Mouse (Mus musculus): ENCODE results near the gene Pkdrej. TPM values are rescaled to one million over a fixed set of nuclear protein-coding genes. Genes with fewer than 3 reads are reported as not detected.

Gene Pkdrej
- polyA plus RNA-seq, 1 experiment = not detected

DNA sequence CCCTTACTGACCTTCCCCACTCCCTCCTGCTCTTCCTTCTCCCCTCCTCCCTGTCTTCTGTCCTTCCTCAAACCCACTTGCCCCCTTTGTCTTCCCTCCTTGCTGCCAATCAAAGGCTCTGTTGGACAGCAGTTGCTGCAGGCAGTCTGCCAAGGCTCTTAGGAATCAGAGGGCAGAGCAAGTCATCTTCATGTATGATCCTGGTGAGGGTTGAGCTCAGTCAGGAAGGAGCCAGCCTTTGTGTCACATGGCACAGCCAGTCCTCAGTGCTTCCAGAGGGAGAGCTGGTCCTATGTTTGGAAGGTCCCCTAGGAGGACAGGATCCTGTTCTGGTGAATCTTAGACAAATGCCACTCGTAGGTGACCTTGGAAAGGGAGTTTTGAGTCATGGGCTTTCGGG lies 18.6 kb downstream of the Pkdrej start:
- Histone ChIP-seq H3K9me3 (ENCODE audit: control insufficient read depth, low read length) (no peaks in the 10 kb centered on the region), H3K4me3 (replicated peaks) (no peak overlapping the region), H3K36me3 (ENCODE audit: control insufficient read depth) (peaks cover 10% of the 10 kb centered on the region), H3K27me3 (ENCODE audit: control insufficient read depth) (no peaks in the 10 kb centered on the region; the same call in 1 of the 2 replicates), H3K4me1 (ENCODE audit: control insufficient read depth) (no peaks in the 10 kb centered on the region)
- no peak for TF ChIP-seq TAL1 (IDR thresholded peaks at IDR 0.05; ENCODE audit: low read length)
- no peak for TF ChIP-seq GATA1 (IDR thresholded peaks at IDR 0.05; ENCODE audit: low read length)

DNA sequence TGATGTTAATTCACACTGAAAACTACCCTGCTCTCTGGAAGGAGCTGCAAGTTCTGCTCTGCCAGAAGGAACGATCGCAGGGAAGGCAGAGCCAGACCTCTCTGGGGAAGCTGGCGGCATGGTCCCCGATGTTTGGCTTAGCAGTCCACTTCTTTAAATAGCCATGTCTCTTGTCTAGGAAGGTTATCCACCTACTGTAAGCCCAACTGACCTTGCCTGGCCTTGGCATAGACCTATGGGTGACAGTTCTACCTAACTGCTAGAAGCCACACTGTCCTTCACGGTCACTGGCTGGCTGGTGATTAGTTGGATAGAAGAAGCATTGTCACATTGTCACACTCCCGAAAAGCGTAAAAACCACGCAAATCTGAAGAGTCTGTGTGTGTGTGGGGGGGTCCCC lies 22.9 kb downstream of the Pkdrej start:
- no peaks in the 10 kb centered on the region for H3K9me3 ChIP-seq (ENCODE audit: control insufficient read depth, low read length)

DNA sequence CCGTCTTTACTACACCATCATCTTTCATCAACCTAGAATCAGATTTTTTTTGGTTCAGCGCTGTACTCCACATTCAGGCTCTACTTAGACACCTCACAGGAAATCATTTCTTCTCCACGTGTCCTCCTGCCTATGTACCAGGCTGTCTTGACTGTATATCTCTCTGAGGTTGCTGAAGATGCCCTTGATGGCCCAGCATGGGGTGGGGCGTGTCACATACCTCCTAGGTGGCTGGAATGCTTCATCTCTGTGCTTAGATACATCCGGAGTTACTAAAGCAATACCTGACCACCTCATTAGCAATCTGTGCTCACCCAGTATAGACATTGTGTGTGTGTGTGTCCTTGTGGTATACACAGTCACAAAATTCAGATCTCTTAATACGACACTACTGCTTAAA lies 26.0 kb downstream of the Pkdrej start:
- H3K4me3 ChIP-seq (replicated peaks) = no peak overlapping the region
- H3K36me3 ChIP-seq (ENCODE audit: control insufficient read depth) = no peaks in the 10 kb centered on the region; the same call in 1 of the 2 replicates
- H3K27me3 ChIP-seq (ENCODE audit: control insufficient read depth) = no peaks in the 10 kb centered on the region
- no peaks in the 10 kb centered on the region for H3K9me3 ChIP-seq (ENCODE audit: control insufficient read depth, low read length)
- TF ChIP-seq GATA1 (IDR thresholded peaks at IDR 0.05; ENCODE audit: low read length) (no peak), TAL1 (IDR thresholded peaks at IDR 0.05; ENCODE audit: low read length) (no peak)
- H3K4me1 ChIP-seq (ENCODE audit: control insufficient read depth) = no peaks in the 10 kb centered on the region

More for the DNA sequence above, 22.9 kb downstream of the Pkdrej start:
- H3K27me3 ChIP-seq (ENCODE audit: control insufficient read depth) = no peaks in the 10 kb centered on the region; the same call in 1 of the 2 replicates
- no peak overlapping the region for H3K4me3 ChIP-seq (replicated peaks)
- peaks cover 2% of the 10 kb centered on the region; the same call in 1 of the 2 replicates for H3K36me3 ChIP-seq (ENCODE audit: control insufficient read depth)
- H3K4me1 ChIP-seq (ENCODE audit: control insufficient read depth) = no peaks in the 10 kb centered on the region
- no peak for TF ChIP-seq GATA1 (IDR thresholded peaks at IDR 0.05; ENCODE audit: low read length)
- TF ChIP-seq TAL1 (IDR thresholded peaks at IDR 0.05; ENCODE audit: low read length) = no peak

DNA sequence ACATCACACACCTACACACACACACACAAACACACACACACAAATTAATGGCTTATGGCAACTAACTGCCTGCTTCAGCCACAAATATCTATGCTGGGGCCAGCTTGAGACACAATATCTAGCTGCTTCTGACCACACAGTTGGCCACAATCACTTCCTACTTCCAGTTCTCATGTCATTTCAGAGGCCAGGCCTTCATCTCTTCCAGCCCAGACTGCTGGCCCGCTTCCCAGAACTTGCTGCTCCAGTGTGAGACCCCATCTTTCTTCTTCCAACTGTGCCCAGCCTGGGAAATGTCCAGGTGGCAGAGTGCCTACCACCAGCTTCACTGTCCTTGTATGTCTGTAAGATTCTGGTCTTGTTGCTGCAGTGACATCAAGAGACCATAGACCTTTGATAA lies 28.7 kb downstream of the Pkdrej start:
- Histone ChIP-seq H3K27me3 (ENCODE audit: control insufficient read depth) (no peaks in the 10 kb centered on the region), H3K9me3 (ENCODE audit: control insufficient read depth, low read length) (no peaks in the 10 kb centered on the region), H3K4me1 (ENCODE audit: control insufficient read depth) (no peaks in the 10 kb centered on the region), H3K4me3 (replicated peaks) (no peak overlapping the region), H3K36me3 (ENCODE audit: control insufficient read depth) (no peaks in the 10 kb centered on the region; the same call in 1 of the 2 replicates)
- no peak for TF ChIP-seq TAL1 (IDR thresholded peaks at IDR 0.05; ENCODE audit: low read length)
- TF ChIP-seq GATA1 (IDR thresholded peaks at IDR 0.05; ENCODE audit: low read length) = no peak

DNA sequence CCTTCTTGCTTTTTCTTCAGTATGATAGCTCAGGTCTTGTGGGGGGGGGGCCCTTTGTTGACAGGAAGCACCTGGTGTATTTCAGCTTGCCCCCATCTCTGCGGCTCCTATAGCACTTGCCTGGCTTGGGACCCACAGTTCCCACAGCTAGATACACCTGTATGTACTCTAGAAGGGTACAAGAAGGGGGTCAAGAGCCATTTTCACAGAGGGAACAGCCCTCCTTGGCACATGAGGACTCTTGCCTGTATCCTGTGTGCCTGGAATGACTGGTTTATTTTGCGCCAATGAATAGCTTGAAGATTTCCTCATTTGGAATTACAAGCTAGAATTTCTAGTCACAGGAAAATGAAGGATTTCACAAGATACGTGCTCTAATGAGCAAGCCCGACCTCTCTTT lies 30.1 kb downstream of the Pkdrej start:
- Histone ChIP-seq H3K27me3 (ENCODE audit: control insufficient read depth) (no peaks in the 10 kb centered on the region), H3K4me1 (ENCODE audit: control insufficient read depth) (no peaks in the 10 kb centered on the region), H3K9me3 (ENCODE audit: control insufficient read depth, low read length) (no peaks in the 10 kb centered on the region), H3K36me3 (ENCODE audit: control insufficient read depth) (no peaks in the 10 kb centered on the region; the same call in 1 of the 2 replicates), H3K4me3 (replicated peaks) (no peak overlapping the region)
- TF ChIP-seq GATA1 (IDR thresholded peaks at IDR 0.05; ENCODE audit: low read length) (no peak), TAL1 (IDR thresholded peaks at IDR 0.05; ENCODE audit: low read length) (no peak)

DNA sequence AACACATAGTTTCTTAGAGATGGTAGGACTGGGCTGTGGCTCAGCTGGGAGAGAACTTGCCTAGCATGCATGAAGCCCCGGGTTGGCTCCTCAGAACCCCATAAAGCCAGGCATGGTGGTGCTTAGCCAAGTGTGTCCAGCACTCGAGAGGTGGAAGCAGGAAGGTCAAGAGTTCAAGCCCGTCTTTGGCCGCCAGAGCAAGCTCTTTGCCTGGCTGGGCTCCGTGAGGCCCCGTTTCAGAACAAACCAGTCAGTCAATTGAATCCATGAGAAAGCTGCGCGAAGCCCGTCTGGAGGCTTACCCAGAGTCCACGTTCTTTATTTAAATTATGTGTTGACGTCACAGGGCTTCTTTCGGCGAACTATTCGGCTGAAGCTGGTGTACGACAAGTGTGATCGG lies 32.9 kb downstream of the Pkdrej start:
- TF ChIP-seq TAL1 (IDR thresholded peaks at IDR 0.05; ENCODE audit: low read length) (no peak), GATA1 (IDR thresholded peaks at IDR 0.05; ENCODE audit: low read length) (no peak)
- H3K36me3 ChIP-seq (ENCODE audit: control insufficient read depth) = no peaks in the 10 kb centered on the region; the same call in 1 of the 2 replicates
- no peaks in the 10 kb centered on the region for H3K27me3 ChIP-seq (ENCODE audit: control insufficient read depth)
- H3K4me1 ChIP-seq (ENCODE audit: control insufficient read depth) = no peaks in the 10 kb centered on the region
- H3K4me3 ChIP-seq (replicated peaks) = no peak overlapping the region
- H3K9me3 ChIP-seq (ENCODE audit: control insufficient read depth, low read length) = no peaks in the 10 kb centered on the region

DNA sequence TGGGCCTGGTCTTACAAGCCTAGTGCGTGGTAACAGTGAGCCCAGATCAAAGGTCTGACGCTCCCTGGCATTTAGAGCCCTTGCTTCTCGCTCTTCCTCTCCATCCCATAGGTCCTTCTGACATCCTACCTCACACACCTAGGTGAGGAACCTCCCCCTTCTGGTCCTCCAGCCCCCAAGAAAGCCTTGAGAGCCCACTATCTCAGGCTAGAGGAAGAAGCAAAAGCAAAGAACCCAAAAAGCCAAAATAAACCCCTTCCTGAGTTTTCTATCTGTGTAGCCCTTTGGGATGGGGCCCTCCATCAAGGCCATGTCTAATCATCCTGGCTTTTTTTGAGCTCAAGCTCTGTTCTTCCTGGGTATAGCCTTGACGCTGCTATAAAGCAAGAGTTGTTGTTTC lies 33.5 kb downstream of the Pkdrej start:
- no peak overlapping the region for H3K4me3 ChIP-seq (replicated peaks)

DNA sequence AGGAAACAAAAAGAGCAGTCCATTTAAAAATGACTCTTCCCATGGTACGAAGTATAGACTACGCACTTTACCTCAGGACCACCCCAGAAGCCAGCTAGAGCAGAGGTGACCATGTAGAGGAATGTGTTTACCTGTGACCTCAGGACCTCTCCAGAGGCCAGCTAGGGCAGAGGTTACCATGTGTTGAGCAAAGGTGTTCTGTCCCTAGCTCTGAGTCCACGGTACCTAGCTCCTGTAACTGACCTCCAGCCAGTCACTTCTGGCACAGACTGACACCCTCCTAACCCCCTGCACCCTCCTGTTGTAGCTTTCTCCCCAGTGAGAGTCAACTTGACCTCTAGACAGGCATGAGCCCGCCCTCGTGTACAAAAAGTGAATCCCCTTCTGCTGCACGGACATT lies 34.1 kb downstream of the Pkdrej start:
- Histone ChIP-seq H3K36me3 (ENCODE audit: control insufficient read depth) (no peaks in the 10 kb centered on the region; the same call in 1 of the 2 replicates), H3K4me1 (ENCODE audit: control insufficient read depth) (no peaks in the 10 kb centered on the region), H3K27me3 (ENCODE audit: control insufficient read depth) (no peaks in the 10 kb centered on the region), H3K9me3 (ENCODE audit: control insufficient read depth, low read length) (0 out of 2 replicates have a peak, but pooled peaks cover 2% of the 10 kb centered on the region), H3K4me3 (replicated peaks) (no peak overlapping the region)
- TF ChIP-seq GATA1 (IDR thresholded peaks at IDR 0.05; ENCODE audit: low read length) (no peak), TAL1 (IDR thresholded peaks at IDR 0.05; ENCODE audit: low read length) (no peak)

More for the DNA sequence above, 33.5 kb downstream of the Pkdrej start:
- no peak for TF ChIP-seq GATA1 (IDR thresholded peaks at IDR 0.05; ENCODE audit: low read length)
- TF ChIP-seq TAL1 (IDR thresholded peaks at IDR 0.05; ENCODE audit: low read length) = no peak
- Histone ChIP-seq H3K27me3 (ENCODE audit: control insufficient read depth) (no peaks in the 10 kb centered on the region), H3K4me1 (ENCODE audit: control insufficient read depth) (no peaks in the 10 kb centered on the region), H3K36me3 (ENCODE audit: control insufficient read depth) (no peaks in the 10 kb centered on the region; the same call in 1 of the 2 replicates), H3K9me3 (ENCODE audit: control insufficient read depth, low read length) (0 out of 2 replicates have a peak, but pooled peaks cover 2% of the 10 kb centered on the region)

DNA sequence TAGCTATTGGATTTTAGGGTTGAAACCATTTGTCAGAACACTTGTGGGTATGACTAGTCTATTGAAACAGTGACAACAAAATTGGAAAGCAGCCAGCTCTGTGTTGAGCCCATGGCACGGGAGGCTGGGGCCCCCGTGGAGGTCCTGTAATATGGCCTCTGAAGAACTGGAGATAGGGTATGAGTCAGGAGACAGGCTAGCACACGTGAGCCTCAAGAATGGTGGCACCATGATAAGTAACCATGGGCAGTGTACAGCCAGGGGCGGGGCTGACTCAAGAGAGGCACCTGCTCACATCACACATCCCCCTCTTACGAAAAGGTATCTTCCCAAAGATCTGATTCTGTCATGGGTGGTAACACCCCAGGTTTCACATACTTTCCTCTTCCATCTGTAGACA lies 34.8 kb downstream of the Pkdrej start:
- Histone ChIP-seq H3K36me3 (ENCODE audit: control insufficient read depth) (no peaks in the 10 kb centered on the region; the same call in 1 of the 2 replicates), H3K9me3 (ENCODE audit: control insufficient read depth, low read length) (0 out of 2 replicates have a peak, but pooled peaks cover 2% of the 10 kb centered on the region), H3K4me3 (replicated peaks) (no peak overlapping the region), H3K4me1 (ENCODE audit: control insufficient read depth) (no peaks in the 10 kb centered on the region), H3K27me3 (ENCODE audit: control insufficient read depth) (no peaks in the 10 kb centered on the region)
- no peak for TF ChIP-seq GATA1 (IDR thresholded peaks at IDR 0.05; ENCODE audit: low read length)

DNA sequence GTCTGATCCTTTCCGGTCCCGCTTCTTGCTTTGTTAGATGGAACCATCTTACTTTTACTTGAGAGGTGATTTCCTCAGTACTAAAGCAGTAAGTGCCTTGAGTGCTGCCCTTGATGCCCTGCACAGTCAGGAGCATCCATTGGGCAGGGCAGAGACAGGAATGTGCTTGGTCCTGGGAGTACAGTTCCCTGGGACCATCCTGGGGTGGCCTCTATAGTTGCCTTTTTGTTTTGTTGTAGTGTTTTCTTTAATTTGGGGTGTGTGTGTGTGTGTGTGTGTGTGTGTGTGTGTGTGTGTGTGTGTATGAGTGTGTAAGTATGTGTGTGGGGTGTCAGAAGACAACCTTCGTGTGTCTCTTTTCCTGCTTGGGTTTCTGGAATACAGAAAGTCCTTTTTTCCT lies 37.2 kb downstream of the Pkdrej start:
- Histone ChIP-seq H3K4me1 (ENCODE audit: control insufficient read depth) (no peaks in the 10 kb centered on the region), H3K9me3 (ENCODE audit: control insufficient read depth, low read length) (0 out of 2 replicates have a peak, but pooled peaks cover 2% of the 10 kb centered on the region), H3K27me3 (ENCODE audit: control insufficient read depth) (no peaks in the 10 kb centered on the region), H3K4me3 (replicated peaks) (no peak overlapping the region), H3K36me3 (ENCODE audit: control insufficient read depth) (no peaks in the 10 kb centered on the region; the same call in 1 of the 2 replicates)
- TF ChIP-seq GATA1 (IDR thresholded peaks at IDR 0.05; ENCODE audit: low read length) (no peak), TAL1 (IDR thresholded peaks at IDR 0.05; ENCODE audit: low read length) (no peak)

All from erythroblast, embryonic 14.5 days (primary cell).